Mouse (Mus musculus) liver, adult 2 months (tissue): Measurements from ENCODE around the gene Vamp4.
"Not testable (repeated sequence)": the region's sequence is repeated elsewhere in the genome, so short reads cannot be mapped to it uniquely, and the experiment has no call there.

Source experiments
- CTCF ChIP-seq: fragments of 200-500 bp; IDR thresholded peaks from 2 replicates; pipeline ENCODE4 v1.5.1; 2011; ENCODE audit warnings: low read depth, low read length, control low read depth
- POLR2A ChIP-seq: fragments of 200-500 bp; IDR thresholded peaks from 2 replicates; pipeline ENCODE4 v1.6.1; 2011; ENCODE audit warnings: low read length, control low read depth; ENCODE audit not compliant: insufficient read depth; ENCODE audit errors: extremely low read depth

DNA sequence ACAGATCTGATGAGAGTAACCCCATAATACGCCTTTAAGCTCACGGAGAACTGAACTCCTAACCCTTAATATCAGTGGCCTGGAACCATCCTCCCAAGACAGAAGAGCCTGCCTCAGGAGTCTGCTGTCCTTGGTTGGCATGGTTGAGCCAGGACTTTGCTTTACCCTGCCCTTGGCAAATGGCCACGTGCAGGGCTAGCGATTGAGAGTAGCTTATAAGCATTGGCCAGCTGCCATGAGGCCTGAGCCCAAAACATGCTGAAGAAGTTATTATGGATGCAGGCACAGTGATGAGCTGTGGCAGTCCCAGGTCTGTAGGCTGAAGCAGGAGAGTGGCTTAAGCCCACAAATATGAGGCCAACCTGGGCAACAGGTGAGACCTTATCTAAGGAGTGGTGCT, 57.5 kb downstream of the Vamp4 start:
- TF ChIP-seq CTCF, POLR2A: not testable (repeated sequence)
